Mouse (Mus musculus) kidney, adult 18-20 months (tissue): ENCODE results near the gene Tet2.
"Not testable (repeated sequence)": the region's sequence is repeated elsewhere in the genome, so short reads cannot be mapped to it uniquely, and the experiment has no call there.

Experiments
- DNase-seq: peaks from one replicate; pipeline ENCODE4 v3.0.0; 2021

Gene Tet2

DNA sequence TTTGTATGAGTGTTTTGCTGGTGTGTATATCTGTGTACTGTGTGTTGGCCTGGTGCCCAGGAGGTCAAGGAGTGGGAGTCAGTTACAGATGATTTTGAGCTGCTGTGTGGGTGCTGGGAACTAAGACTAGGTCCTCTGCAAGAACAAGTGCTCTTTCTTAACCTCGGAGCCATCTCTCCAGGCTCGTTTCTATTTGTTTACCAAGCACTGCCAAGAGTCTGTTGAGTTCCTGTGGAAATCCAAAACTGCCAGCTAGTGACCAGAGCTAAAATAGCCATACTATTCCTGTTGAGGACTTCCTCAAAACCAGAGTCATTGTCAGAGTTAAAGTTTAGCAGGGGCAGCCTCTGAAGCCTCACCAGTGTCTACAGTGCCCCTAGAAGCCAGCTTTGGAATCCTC lies 1.9 kb upstream of the Tet2 start:
- no peak for DNase-seq

DNA sequence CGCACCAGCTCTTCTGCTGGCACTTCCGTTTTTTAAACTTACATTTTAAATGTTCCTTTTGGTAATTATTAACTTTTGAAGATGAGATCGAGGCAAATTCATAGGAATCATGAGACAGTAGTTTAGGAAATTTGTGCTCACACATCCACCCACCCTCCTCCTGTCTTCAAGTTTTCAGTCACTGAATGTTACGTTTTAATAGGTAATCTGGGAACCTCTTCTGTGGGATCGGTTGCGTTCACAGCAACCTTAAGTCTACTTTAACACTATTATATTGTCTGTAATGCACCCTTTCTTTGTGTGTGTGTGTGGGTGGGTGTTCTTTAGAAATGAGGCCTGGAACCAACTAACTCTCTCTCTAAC lies 346 bp upstream of the Tet2 start:
- no peak for DNase-seq

GRCm38 (mm10) chr3:133544131-133544550 lies 798 bp downstream of the Tet2 start:
- DNase-seq = peak; percentile 87

GRCm38 (mm10) chr3:133543101-133544020 lies 1.6 kb downstream of the Tet2 start:
- peak; percentile 49 for DNase-seq

DNA sequence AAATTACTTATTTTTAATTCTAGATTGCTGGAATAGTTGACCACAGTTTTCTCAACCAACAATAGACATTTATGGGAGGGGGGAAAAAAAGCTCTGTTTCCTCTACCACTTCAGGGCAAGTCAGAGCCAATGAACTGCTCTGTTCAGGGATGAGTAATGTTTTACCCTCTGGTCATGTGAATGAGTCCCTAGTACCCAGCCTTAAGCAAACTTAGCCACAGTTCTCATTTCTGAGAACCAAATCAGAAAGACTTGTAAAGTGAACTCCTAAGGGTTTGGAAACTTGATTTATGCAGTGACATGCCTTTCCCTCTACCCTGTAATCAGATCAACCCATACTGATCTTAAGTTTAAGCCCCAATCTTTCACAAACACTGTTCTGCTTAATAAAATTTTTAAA lies 2.9 kb downstream of the Tet2 start:
- no peak for DNase-seq

- DNase-seq = no peak
Observed at GRCm38 (mm10) chr3:133541000-133541399, 3.9 kb downstream of the Tet2 start.

DNA sequence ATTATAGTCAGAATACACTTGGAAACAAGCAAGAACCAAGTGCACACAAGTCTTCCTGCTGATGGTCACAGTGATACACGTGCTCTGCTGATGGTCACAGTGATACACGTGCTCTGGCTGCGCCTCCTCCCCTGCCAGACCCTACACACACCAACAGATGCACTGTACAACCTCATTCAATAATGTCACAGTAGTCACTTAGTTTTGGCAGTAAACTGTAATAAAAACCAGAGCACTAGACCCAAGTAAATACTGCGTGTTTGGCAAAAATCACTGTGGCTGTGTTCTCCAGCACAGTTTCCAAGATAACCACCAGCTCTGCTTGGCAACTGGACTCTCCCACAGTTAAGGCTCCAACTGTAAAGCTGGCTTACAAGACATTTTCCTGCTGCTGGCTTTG lies 4.9 kb downstream of the Tet2 start:
- no peak for DNase-seq

DNA sequence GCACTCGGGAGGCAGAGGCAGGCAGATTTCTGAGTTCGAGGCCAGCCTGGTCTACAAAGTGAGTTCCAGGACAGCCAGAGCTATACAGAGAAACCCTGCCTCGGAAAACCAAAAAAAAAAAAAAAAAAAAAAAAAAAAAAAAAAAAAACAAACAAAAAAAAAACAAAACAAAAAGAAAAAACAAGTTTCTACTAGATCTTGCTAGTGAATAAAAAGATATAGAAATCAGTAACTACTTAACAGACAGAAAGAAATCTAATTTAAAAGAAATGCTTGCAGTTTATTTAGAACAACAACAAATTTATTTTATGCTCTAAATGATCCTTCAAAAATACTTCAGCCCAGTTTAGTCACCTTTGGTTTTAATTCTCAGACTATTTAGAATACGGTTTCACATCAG lies 6.4 kb downstream of the Tet2 start:
- DNase-seq = not testable (repeated sequence)

- DNase-seq = no peak
Observed at GRCm38 (mm10) chr3:133535644-133536043, 9.3 kb downstream of the Tet2 start.

DNA sequence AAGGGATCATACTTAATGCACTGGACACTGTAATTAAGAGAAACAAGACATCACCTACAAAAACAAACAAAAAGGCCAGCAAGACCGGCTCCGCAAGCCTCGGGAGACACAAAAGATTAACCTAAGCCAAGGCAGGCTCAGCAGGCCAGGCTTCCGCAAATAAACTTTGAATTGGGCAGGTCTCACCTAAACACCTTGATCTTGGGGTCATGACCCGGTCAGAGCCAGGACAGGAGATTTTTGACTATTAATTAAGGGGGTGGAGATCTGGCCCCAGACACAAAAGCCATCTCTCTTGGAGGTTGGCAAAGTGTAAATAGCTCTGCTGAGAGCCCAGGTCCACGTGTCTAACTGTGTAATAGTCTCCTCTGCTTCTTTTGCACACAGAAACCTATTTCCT lies 10.9 kb downstream of the Tet2 start:
- peak; percentile 25 for DNase-seq

DNA sequence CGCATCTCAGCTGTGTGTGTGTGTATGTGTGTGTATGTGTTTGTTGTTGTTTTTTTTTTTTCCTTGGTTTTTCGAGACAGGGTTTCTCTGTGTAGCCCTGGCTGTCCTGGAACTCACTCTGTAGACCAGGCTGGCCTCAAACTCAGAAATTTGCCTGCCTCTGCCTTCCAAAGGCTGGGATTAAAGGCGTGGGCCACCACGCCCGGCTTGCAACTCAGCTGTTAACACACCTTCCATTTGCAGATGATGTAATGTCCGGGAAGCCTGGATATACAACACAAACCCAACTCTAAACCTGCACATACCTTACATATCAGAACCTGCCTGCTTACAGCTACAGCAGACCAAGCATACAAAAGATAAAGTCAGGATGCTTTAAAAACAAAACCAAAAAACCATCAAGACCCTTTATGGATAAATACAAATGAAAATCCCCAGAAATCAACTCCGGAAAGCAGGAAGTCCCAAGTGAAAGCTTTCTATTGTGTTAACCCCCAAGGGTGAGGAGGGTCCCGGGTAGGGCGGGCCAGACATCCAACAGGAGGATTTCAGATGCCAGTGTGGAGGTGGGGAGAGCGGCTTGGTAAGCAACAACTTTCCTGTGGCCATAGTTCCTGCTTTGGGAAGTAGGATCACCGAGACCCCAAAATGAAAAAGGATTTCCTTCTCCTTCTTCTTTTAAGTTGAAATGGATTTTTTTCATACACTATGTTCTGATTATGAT lies 11.5 kb downstream of the Tet2 start:
- DNase-seq = no peak

GRCm38 (mm10) chr3:133532806-133533205 lies 12.1 kb downstream of the Tet2 start:
- DNase-seq = no peak

DNA sequence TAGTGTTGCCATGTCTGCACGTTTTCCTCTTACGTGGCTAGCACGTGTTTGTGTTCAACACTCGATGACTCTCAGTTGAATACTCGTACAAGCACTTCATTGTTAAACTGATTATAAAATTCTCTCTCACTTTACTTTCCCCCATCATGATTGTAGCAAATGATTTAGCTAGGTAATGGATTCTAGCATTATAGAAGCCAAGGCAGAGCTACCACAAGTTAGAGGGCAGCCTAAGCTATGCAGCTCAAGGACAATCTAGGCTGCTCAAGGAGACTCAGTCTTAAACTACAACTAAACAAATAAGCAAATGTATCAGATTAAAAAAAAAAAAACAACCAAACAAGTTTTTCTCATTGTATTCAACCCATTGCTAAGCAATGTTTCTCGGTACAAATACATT lies 12.7 kb downstream of the Tet2 start:
- DNase-seq = no peak

DNA sequence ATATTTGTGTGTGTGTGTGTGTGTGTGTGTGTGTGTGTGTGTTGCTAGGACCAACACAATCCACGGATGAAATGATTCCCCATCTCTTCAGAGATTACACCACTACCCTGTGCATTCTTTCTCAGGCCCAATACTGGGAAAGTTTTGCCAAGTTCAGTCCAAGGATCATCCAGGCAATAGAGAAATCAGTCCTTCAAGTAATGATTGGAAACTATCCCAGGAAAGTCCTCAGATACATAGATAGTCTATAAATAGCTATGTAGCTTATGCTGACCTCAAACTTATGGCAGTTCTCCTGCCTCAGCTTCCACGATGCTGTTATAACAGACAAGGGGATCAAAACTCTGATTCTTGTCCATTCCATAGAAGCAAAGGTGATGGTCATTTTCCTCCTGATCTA lies 13.8 kb downstream of the Tet2 start:
- no peak for DNase-seq

DNA sequence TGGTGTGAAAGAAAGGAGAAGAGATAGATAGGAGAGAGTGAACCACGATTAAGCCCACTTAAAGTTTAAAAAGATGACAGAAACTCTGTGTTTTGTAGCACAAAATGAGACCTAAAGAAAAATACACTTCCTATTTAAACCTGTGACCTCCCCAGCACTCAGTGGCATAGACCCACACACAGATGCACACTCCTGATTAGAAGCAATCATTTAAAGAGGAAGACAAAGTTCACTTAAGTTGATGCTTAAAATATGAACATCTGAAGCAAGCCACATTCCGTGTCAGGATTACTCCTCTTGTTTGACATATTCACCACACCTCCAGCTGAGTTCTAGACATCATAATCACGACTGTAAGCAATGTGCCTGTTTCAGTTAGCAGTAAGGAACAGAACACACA lies 14.3 kb downstream of the Tet2 start:
- no peak for DNase-seq

- DNase-seq = no peak
Observed at GRCm38 (mm10) chr3:133526119-133526723, 18.7 kb downstream of the Tet2 start.

- DNase-seq = no peak
Observed at GRCm38 (mm10) chr3:133525578-133525977, 19.4 kb downstream of the Tet2 start.

- DNase-seq = no peak
Observed at GRCm38 (mm10) chr3:133524341-133525050, 20.4 kb downstream of the Tet2 start.

DNA sequence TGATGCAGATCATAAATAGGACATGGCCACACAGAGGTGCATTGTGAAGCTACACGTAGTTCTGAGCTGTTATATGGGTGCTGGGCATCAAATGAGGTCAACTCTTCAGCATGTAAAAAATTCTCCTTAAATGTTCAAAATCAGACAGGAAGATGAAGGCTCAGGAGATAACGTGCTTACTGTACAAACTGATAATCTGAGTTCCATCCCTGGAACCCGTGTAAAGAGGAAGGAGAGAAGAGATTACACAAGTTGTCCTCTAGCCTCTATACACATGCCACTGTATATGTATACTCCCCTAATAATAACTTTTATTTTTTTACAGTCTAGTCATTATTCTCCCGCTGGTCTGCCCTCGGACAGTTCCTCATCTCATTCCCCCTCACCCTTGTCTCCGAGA lies 21.7 kb downstream of the Tet2 start:
- no peak for DNase-seq

- no peak for DNase-seq
Observed at GRCm38 (mm10) chr3:133522289-133522688, 22.6 kb downstream of the Tet2 start.

DNA sequence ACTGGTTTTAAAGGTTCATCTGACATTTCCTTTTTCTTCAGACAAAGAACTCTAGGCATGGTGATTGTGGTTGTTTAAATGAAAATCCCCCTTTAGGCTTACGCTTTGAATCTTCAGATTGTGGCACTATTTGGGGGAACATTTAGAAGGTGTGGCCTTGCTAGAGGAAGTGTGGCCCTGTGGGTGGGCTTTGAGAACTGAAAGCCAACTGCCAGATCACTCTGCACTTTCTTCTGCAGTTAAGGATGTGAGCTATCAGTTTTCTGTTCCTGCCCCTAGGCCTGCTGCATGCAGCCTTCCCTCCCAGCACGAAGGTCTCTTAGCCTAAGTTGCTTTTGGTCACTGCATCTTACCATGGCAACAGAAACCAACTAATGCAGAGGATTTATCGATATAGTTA lies 26.1 kb downstream of the Tet2 start:
- no peak for DNase-seq

- no peak for DNase-seq
Observed at GRCm38 (mm10) chr3:133518116-133518515, 26.8 kb downstream of the Tet2 start.

- no peak for DNase-seq
Observed at GRCm38 (mm10) chr3:133517406-133517805, 27.5 kb downstream of the Tet2 start.
